Mouse (Mus musculus): Measurements from ENCODE around the gene Sgsm1. TPM values are rescaled to one million over a fixed set of nuclear protein-coding genes. Genes with fewer than 3 reads are reported as not detected.

Sgsm1 gene
- total RNA-seq (2012; rRNA removed): 7.1 and 11.6 TPM in 2 replicates

DNA sequence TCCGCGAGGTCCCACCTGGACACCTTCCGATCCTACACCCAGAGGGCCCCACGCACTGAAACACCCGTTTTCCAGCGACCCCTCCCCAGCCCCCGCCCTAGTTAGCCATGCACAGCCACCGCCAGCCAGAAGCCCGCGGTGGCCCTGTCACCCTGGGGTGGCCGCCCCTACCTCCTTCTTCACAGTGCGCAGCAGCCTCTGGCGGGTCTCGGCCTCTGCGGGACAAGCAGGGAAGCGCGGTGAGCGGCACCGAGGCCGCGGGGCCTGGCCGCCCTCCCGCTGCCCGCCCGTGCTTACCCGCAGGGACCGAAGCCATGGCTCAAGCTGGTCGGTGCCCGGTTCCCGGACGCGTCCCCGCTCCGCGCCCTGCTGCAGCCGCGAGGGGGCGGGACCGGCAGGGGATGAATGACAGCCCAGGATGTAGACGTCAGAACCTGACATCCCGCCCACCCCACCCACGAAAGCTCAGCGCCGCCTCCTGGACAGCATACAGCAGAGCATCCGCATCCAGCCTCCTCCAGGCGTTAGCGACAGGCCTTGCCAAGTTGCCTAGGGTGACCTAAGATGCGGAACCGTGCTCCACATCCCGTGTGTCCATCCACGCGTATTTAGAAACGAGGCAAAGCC is at the start of gene Sgsm1:
TSS of gene Sgsm1 (minus strand) at position 410 of the 627 bp plus-strand sequence.
- peak; percentile 82 for DNase-seq (ENCODE audit: low read depth, low spot score)
- in situ Hi-C loops (cut with MboI; ENCODE audit: low sequenced_read_pairs in 2 of 2, unreplicated experiment in 2 of 2): no loop called here
- Histone ChIP-seq H3K36me3 (ENCODE audit: control insufficient read depth, insufficient read depth, low read length, poor library complexity, severe bottlenecking) (no peaks in the 10 kb centered on the region; the same call in 1 of the 2 replicates), H3K4me3 (ENCODE audit: insufficient read depth in 1 of 2, low read depth in 1 of 2, low read length in 2 of 2, poor library complexity in 1 of 2, severe bottlenecking in 1 of 2) (peak within 1 kb of the TSS; percentile 77 to 92), H3K27ac (ENCODE audit: insufficient read depth, low read depth, low read length, poor library complexity, severe bottlenecking) (no peak within 1 kb of the TSS), H3K9me3 (ENCODE audit: control insufficient read depth, insufficient read depth, low read depth, low read length) (no peaks in the 10 kb centered on the region), H3K4me1 (ENCODE audit: control insufficient read depth in 2 of 2, insufficient read depth in 2 of 2, low read length in 2 of 2, poor library complexity in 1 of 2) (peaks cover 0 to 9% of the 10 kb centered on the region in 2 experiments; a peak in 1 of 4 replicates), H3K9ac (ENCODE audit: insufficient read depth, low read depth, low read length, poor library complexity, severe bottlenecking) (peak within 1 kb of the TSS; percentile 72)
- TF ChIP-seq HCFC1 (IDR thresholded peaks at IDR 0.05; ENCODE audit: borderline replicate concordance, insufficient read depth, low read length) (no peak), MAFK (IDR thresholded peaks at IDR 0.05; ENCODE audit: insufficient read depth, low read depth, low read length) (no peak), ZC3H11A (IDR thresholded peaks at IDR 0.05; ENCODE audit: borderline replicate concordance, low read depth, low read length) (no peak), CHD2 (IDR thresholded peaks at IDR 0.05; ENCODE audit: low read depth, low read length) (no peak), ZNF384 (IDR thresholded peaks at IDR 0.05; ENCODE audit: low read depth, low read length) (no peak)

DNA sequence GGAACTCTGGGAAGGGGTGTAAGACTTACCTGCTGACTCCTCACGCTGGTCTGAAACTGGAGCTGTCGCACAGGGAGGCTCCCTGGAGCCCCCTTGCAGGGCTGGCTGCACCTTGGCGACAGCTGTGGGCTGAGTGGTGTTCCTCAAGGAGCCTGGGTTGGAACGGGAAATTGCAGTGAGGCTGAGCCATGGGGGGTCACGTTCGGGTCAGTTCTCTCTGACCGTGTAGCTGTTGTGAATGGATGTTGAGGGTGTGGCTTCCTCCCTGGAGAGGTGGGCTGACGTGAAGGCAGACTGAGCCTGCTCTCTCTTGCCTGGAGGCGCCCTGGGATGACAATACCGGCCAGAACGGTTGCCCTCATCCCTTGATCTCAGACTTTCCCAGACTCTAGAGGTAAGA is 48.2 kb upstream of the Sgsm1 start:
- peaks cover 17 to 34% of the 10 kb centered on the region in 2 experiments; a peak in 3 of 4 replicates for H3K4me1 ChIP-seq (ENCODE audit: control insufficient read depth in 2 of 2, insufficient read depth in 2 of 2, low read length in 2 of 2, poor library complexity in 1 of 2)
- H3K27ac ChIP-seq (ENCODE audit: insufficient read depth, low read depth, low read length, poor library complexity, severe bottlenecking): no peak overlapping the region; the same call in 1 of the 2 replicates
- in situ Hi-C loops (cut with MboI; ENCODE audit: low sequenced_read_pairs in 2 of 2, unreplicated experiment in 2 of 2): no loop called here
- no peaks in the 10 kb centered on the region for H3K36me3 ChIP-seq (ENCODE audit: control insufficient read depth, insufficient read depth, low read length, poor library complexity, severe bottlenecking)
- TF ChIP-seq HCFC1 (IDR thresholded peaks at IDR 0.05; ENCODE audit: borderline replicate concordance, insufficient read depth, low read length): no peak
- TF ChIP-seq ZC3H11A (IDR thresholded peaks at IDR 0.05; ENCODE audit: borderline replicate concordance, low read depth, low read length): no peak
- no peak for TF ChIP-seq CHD2 (IDR thresholded peaks at IDR 0.05; ENCODE audit: low read depth, low read length)
- TF ChIP-seq MAFK (IDR thresholded peaks at IDR 0.05; ENCODE audit: insufficient read depth, low read depth, low read length): no peak
- TF ChIP-seq ZNF384 (IDR thresholded peaks at IDR 0.05; ENCODE audit: low read depth, low read length): no peak
- H3K9me3 ChIP-seq (ENCODE audit: control insufficient read depth, insufficient read depth, low read depth, low read length): no peaks in the 10 kb centered on the region
- DNase-seq (ENCODE audit: low read depth, low spot score): no peak
- no peak overlapping the region for H3K9ac ChIP-seq (ENCODE audit: insufficient read depth, low read depth, low read length, poor library complexity, severe bottlenecking)
- H3K4me3 ChIP-seq (ENCODE audit: insufficient read depth in 1 of 2, low read depth in 1 of 2, low read length in 2 of 2, poor library complexity in 1 of 2, severe bottlenecking in 1 of 2): peak overlapping the region; percentile 9 to 29; a peak in 2 of 4 replicates

DNA sequence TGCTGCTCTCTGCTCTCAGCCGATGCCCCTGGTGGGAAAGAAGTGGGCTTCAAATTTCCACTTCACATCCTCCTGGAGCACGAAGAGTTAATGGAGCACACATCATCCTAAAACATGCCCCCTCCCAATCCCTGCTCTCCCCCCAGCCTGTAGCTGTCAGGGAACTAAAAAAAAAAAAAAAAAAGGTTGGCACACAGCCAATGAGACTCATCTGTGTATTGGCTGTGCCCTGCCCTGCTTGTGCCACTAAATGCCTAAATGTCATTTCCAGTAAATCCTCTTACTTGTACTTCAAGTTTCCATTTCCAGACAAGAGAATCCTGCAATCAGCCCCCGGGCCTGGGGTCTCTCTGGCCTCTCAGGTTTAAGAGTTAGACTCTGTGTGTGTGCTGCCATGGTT is 47.1 kb upstream of the Sgsm1 start:
- in situ Hi-C loops (cut with MboI; ENCODE audit: low sequenced_read_pairs in 2 of 2, unreplicated experiment in 2 of 2): no loop called here
- Histone ChIP-seq H3K36me3 (ENCODE audit: control insufficient read depth, insufficient read depth, low read length, poor library complexity, severe bottlenecking) (no peaks in the 10 kb centered on the region), H3K4me3 (ENCODE audit: insufficient read depth in 1 of 2, low read depth in 1 of 2, low read length in 2 of 2, poor library complexity in 1 of 2, severe bottlenecking in 1 of 2) (no peak overlapping the region)

DNA sequence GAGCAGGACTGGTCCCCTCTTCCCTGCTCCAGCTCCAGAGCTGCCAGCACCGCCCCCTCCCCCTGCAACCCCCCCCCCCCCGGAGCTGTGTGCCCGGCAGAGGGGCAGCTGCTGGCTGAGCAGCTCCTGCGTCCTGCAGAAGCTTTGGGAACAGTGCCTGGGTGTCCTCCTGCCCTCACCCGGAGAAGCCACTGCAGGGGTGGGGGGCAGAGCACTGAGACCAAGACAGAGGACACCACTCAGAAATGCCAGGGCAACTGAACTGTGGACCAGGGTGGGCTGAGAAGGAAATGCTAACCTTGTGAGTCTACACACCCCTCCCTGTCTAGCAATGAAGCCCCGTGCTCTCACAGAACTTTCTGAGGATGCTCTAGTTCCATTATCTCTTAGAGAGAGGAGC is 46.6 kb upstream of the Sgsm1 start, which contains the start of gene Aym1:
TSS of gene Aym1 (plus strand) at position 109 of the 400 bp plus-strand sequence.
- H3K4me3 ChIP-seq (ENCODE audit: insufficient read depth in 1 of 2, low read depth in 1 of 2, low read length in 2 of 2, poor library complexity in 1 of 2, severe bottlenecking in 1 of 2): no peak within 1 kb of the TSS
- no peak for TF ChIP-seq HCFC1 (IDR thresholded peaks at IDR 0.05; ENCODE audit: borderline replicate concordance, insufficient read depth, low read length)
- TF ChIP-seq ZNF384 (IDR thresholded peaks at IDR 0.05; ENCODE audit: low read depth, low read length): no peak
- no peak for TF ChIP-seq CHD2 (IDR thresholded peaks at IDR 0.05; ENCODE audit: low read depth, low read length)
- TF ChIP-seq MAFK (IDR thresholded peaks at IDR 0.05; ENCODE audit: insufficient read depth, low read depth, low read length): no peak
- no peak for TF ChIP-seq ZC3H11A (IDR thresholded peaks at IDR 0.05; ENCODE audit: borderline replicate concordance, low read depth, low read length)
- no peak within 1 kb of the TSS for H3K9ac ChIP-seq (ENCODE audit: insufficient read depth, low read depth, low read length, poor library complexity, severe bottlenecking)
- H3K9me3 ChIP-seq (ENCODE audit: control insufficient read depth, insufficient read depth, low read depth, low read length): no peaks in the 10 kb centered on the region
- peaks cover 23 to 47% of the 10 kb centered on the region in 2 experiments for H3K4me1 ChIP-seq (ENCODE audit: control insufficient read depth in 2 of 2, insufficient read depth in 2 of 2, low read length in 2 of 2, poor library complexity in 1 of 2)
- no peak within 1 kb of the TSS for H3K27ac ChIP-seq (ENCODE audit: insufficient read depth, low read depth, low read length, poor library complexity, severe bottlenecking)
- in situ Hi-C loops (cut with MboI; ENCODE audit: low sequenced_read_pairs in 2 of 2, unreplicated experiment in 2 of 2): no loop called here
- no peak for DNase-seq (ENCODE audit: low read depth, low spot score)
- no peaks in the 10 kb centered on the region for H3K36me3 ChIP-seq (ENCODE audit: control insufficient read depth, insufficient read depth, low read length, poor library complexity, severe bottlenecking)

More for the DNA sequence above, 47.1 kb upstream of the Sgsm1 start:
- TF ChIP-seq ZC3H11A (IDR thresholded peaks at IDR 0.05; ENCODE audit: borderline replicate concordance, low read depth, low read length): no peak
- TF ChIP-seq CHD2 (IDR thresholded peaks at IDR 0.05; ENCODE audit: low read depth, low read length): no peak
- peak; percentile 41; the same call in 1 of the 2 replicates for TF ChIP-seq ZNF384 (IDR thresholded peaks at IDR 0.05; ENCODE audit: low read depth, low read length)
- peaks cover 20 to 43% of the 10 kb centered on the region in 2 experiments; a peak in 3 of 4 replicates for H3K4me1 ChIP-seq (ENCODE audit: control insufficient read depth in 2 of 2, insufficient read depth in 2 of 2, low read length in 2 of 2, poor library complexity in 1 of 2)
- H3K9me3 ChIP-seq (ENCODE audit: control insufficient read depth, insufficient read depth, low read depth, low read length): no peaks in the 10 kb centered on the region
- no peak for DNase-seq (ENCODE audit: low read depth, low spot score)
- H3K27ac ChIP-seq (ENCODE audit: insufficient read depth, low read depth, low read length, poor library complexity, severe bottlenecking): no peak overlapping the region
- H3K9ac ChIP-seq (ENCODE audit: insufficient read depth, low read depth, low read length, poor library complexity, severe bottlenecking): no peak overlapping the region

Measured in ES-E14 (cell line).